Mouse (Mus musculus) forebrain, embryonic 15.5 days (tissue): Measurements from ENCODE around the gene Rd3l. TPM values are rescaled to one million over a fixed set of nuclear protein-coding genes. Genes with fewer than 3 reads are reported as not detected.

Experiments used
- ATAC-seq: fragments of 200-750 bp; cut with Nextera tagmentation; replicated peaks from 2 replicates; pipeline ENCODE4 v1.8.0; 2017; ENCODE audit warnings: mild to moderate bottlenecking, moderate TSS enrichment, moderate library complexity
- H3K27ac ChIP-seq: fragments of 300-500 bp; sonication (generic); replicated peaks from 2 replicates; pipeline ENCODE4 v1.5.1; 2015; ENCODE audit warnings: mild to moderate bottlenecking, inconsistent platforms
- H3K27me3 ChIP-seq: fragments of 300-500 bp; sonication (generic); 2 replicates; pipeline ENCODE4 v1.6.1; 2015; ENCODE audit warnings: inconsistent platforms
- H3K36me3 ChIP-seq: fragments of 300-500 bp; sonication (generic); 2 replicates; pipeline ENCODE4 v1.6.1; 2015; ENCODE audit warnings: mild to moderate bottlenecking, inconsistent platforms
- H3K4me1 ChIP-seq: fragments of 300-500 bp; sonication (generic); 2 replicates; pipeline ENCODE4 v1.6.1; 2015; ENCODE audit warnings: inconsistent platforms
- H3K4me2 ChIP-seq: fragments of 300-500 bp; sonication (generic); replicated peaks from 2 replicates; pipeline ENCODE4 v1.6.1; 2015; ENCODE audit warnings: mild to moderate bottlenecking, inconsistent platforms
- H3K4me3 ChIP-seq: fragments of 300-500 bp; sonication (generic); 2 replicates; pipeline ENCODE4 v1.5.1; 2015; ENCODE audit warnings: mild to moderate bottlenecking, inconsistent platforms
- H3K9ac ChIP-seq: fragments of 300-500 bp; sonication (generic); replicated peaks from 2 replicates; pipeline ENCODE4 v1.6.1; 2015; ENCODE audit warnings: mild to moderate bottlenecking, inconsistent platforms
- H3K9me3 ChIP-seq: fragments of 300-500 bp; sonication (generic); 2 replicates; pipeline ENCODE4 v1.6.1; 2016; ENCODE audit warnings: inconsistent platforms
- WGBS: fragments of 180-500 bp; shearing (Covaris S2); methylation state at CpG from one replicate; pipeline ENCODE4 v1.1.7; 2015; ENCODE audit warnings: mixed read lengths; 5-methylcytosine and 5-hydroxymethylcytosine counted together
- polyA plus RNA-seq: library from polyadenylated mRNA; unstranded; fragments of >200 nt; fragmentation: Nextera tagmentation; extraction: Ambion mirVana; gene quantifications from 2 replicates; pipeline ENCODE4 v1.2.1, GENCODE M21; 2015

Gene Rd3l
- polyA plus RNA-seq = not detected in 2 replicates

- Histone ChIP-seq H3K4me2 (no peak within 1 kb of the TSS), H3K36me3 (no peaks in the 10 kb centered on the region), H3K4me3 (no peak within 1 kb of the TSS), H3K9ac (no peak within 1 kb of the TSS), H3K27me3 (no peaks in the 10 kb centered on the region), H3K4me1 (peaks cover 5% of the 10 kb centered on the region; the same call in 1 of the 2 replicates), H3K9me3 (no peaks in the 10 kb centered on the region), H3K27ac (no peak within 1 kb of the TSS)
- WGBS = 72% methylated on average over 6 of the region's 6 CpGs
- ATAC-seq = no peak
Measured at GRCm38 (mm10) chr12:111980887-111981367, at the start of gene Rd3l. Gene Rd3l (minus strand): TSS chr12:111981317.

- Histone ChIP-seq H3K36me3 (no peaks in the 10 kb centered on the region), H3K4me3 (no peak overlapping the region), H3K4me1 (no peaks in the 10 kb centered on the region), H3K27me3 (no peaks in the 10 kb centered on the region), H3K4me2 (no peak overlapping the region), H3K9me3 (no peaks in the 10 kb centered on the region), H3K9ac (no peak overlapping the region), H3K27ac (no peak overlapping the region)
- no peak for ATAC-seq
- 71% methylated on average over 4 of the region's 4 CpGs for WGBS
Measured at GRCm38 (mm10) chr12:112027408-112027807, 46.3 kb upstream of the Rd3l start.

GRCm38 (mm10) chr12:112025907-112026645 lies 45.0 kb upstream of the Rd3l start:
- WGBS = 85% methylated on average over 14 of the region's 14 CpGs
- ATAC-seq = no peak
- no peaks in the 10 kb centered on the region for H3K36me3 ChIP-seq
- H3K4me1 ChIP-seq = no peaks in the 10 kb centered on the region
- no peak overlapping the region for H3K9ac ChIP-seq
- no peak overlapping the region for H3K4me3 ChIP-seq
- no peak overlapping the region for H3K4me2 ChIP-seq
- no peaks in the 10 kb centered on the region for H3K27me3 ChIP-seq
- no peak overlapping the region for H3K27ac ChIP-seq
- no peaks in the 10 kb centered on the region for H3K9me3 ChIP-seq

DNA sequence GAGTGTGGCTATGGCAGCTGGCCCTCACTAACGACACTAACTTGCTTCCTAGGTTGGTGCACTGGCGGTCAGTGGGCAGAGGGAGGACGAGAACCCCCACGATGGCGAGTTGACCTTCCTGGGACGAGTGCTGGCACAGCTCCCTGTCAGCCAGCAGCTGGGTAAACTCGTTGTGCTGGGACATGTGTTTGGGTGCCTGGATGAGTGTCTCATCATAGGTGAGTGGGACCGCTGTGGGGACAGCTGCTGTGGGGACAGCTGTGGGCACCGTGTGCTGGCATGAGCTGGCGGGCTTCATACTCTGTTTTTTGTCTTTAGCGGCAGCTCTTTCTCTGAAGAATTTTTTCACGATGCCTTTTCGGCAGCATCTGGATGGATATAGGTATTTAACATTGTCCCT lies 44.3 kb upstream of the Rd3l start:
- WGBS = 90% methylated on average over 13 of the region's 13 CpGs

DNA sequence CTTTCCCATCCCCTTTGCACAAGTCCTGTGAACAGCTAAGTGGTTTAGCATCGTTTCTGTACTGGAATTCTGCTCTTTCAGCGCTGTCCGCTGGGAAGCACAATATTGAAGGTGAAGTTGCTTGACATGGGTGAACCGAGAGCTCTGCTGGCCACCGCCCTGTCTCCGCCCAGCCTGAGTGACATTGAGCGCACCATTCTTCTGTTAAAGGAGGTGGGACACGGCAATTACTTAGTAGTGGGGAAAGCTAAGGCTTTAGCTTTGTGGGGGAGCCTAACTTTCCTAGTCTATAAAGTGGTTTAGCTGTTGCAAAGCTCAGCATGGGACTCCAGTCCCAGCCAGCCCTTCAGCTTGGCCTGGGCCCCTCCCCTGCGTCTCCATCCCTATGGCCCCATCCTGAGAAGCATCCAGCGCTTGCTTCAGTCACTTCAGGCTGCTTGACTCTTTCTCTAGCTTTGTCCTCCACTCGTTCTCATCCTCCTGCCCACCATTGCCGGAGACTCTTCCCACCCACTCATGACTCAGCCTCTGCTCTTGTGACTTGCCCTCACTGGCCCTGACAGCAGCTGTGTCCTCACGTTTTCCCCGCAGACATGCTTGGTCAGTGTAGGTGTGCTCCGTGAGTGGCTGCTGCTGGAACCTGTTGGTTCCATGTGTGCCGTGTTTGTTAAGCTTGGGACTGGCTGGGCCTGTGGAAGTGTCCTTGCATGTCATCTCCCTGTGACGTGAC lies 43.6 kb upstream of the Rd3l start:
- 84% methylated on average over 17 of the region's 17 CpGs for WGBS
- H3K4me1 ChIP-seq = no peaks in the 10 kb centered on the region

More for the DNA sequence above, 44.3 kb upstream of the Rd3l start:
- H3K27me3 ChIP-seq = no peaks in the 10 kb centered on the region
- H3K9me3 ChIP-seq = no peaks in the 10 kb centered on the region
- no peaks in the 10 kb centered on the region for H3K36me3 ChIP-seq
- ATAC-seq = no peak
- no peak overlapping the region for H3K4me2 ChIP-seq
- H3K9ac ChIP-seq = no peak overlapping the region
- no peak overlapping the region for H3K4me3 ChIP-seq
- no peaks in the 10 kb centered on the region for H3K4me1 ChIP-seq
- H3K27ac ChIP-seq = no peak overlapping the region

GRCm38 (mm10) chr12:112023306-112023705 lies 42.2 kb upstream of the Rd3l start:
- Histone ChIP-seq H3K4me2 (no peak overlapping the region), H3K27ac (no peak overlapping the region), H3K27me3 (no peaks in the 10 kb centered on the region), H3K4me3 (no peak overlapping the region), H3K9ac (no peak overlapping the region), H3K9me3 (no peaks in the 10 kb centered on the region), H3K36me3 (no peaks in the 10 kb centered on the region), H3K4me1 (no peaks in the 10 kb centered on the region)
- 83% methylated on average over 2 of the region's 2 CpGs for WGBS
- no peak for ATAC-seq

More for the DNA sequence above, 43.6 kb upstream of the Rd3l start:
- H3K4me3 ChIP-seq = no peak overlapping the region
- no peak overlapping the region for H3K9ac ChIP-seq
- H3K4me2 ChIP-seq = no peak overlapping the region
- H3K27me3 ChIP-seq = no peaks in the 10 kb centered on the region
- H3K9me3 ChIP-seq = no peaks in the 10 kb centered on the region
- no peak overlapping the region for H3K27ac ChIP-seq
- ATAC-seq = no peak
- no peaks in the 10 kb centered on the region for H3K36me3 ChIP-seq

DNA sequence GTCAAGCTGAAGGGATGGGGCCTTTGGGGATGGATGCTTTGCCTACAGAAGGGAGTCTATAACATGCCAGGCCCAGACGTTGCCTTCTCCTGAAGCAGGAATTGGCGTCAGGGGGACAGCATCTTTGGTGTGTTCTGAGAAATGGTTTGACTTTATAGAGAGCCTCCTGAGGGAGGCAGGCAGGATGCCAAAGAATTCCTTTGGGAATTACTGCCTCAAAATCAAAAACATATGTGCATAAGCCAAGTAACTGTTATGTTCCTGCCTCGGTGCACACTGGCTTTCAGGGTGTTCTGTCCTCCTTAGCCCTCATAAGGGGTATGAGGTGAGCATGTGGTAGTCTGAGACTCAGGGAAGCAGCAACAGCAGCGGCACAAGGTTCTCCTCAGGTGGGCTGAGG lies 35.2 kb upstream of the Rd3l start:
- H3K4me3 ChIP-seq = no peak overlapping the region
- H3K9me3 ChIP-seq = no peaks in the 10 kb centered on the region
- H3K4me1 ChIP-seq = peaks cover 7% of the 10 kb centered on the region
- H3K4me2 ChIP-seq = no peak overlapping the region
- WGBS = 83% methylated on average over 4 of the region's 4 CpGs
- H3K9ac ChIP-seq = no peak overlapping the region
- H3K27me3 ChIP-seq = no peaks in the 10 kb centered on the region
- H3K27ac ChIP-seq = no peak overlapping the region
- ATAC-seq = no peak
- H3K36me3 ChIP-seq = no peaks in the 10 kb centered on the region

GRCm38 (mm10) chr12:112013271-112013801 lies 32.2 kb upstream of the Rd3l start:
- Histone ChIP-seq H3K4me2 (peak overlapping the region; percentile 37), H3K9ac (0 out of 2 replicates have a peak overlapping the region, but pooled peaks have one; percentile 3), H3K27me3 (no peaks in the 10 kb centered on the region), H3K4me3 (peak overlapping the region; percentile 17), H3K27ac (no peak overlapping the region), H3K9me3 (no peaks in the 10 kb centered on the region), H3K4me1 (peaks cover 7% of the 10 kb centered on the region), H3K36me3 (no peaks in the 10 kb centered on the region)
- ATAC-seq = 0 out of 2 replicates have a peak, but pooled peaks have one; percentile 26
- 7% methylated on average over 14 of the region's 14 CpGs for WGBS

GRCm38 (mm10) chr12:112012511-112013270 lies 31.6 kb upstream of the Rd3l start:
- Histone ChIP-seq H3K27me3 (no peaks in the 10 kb centered on the region), H3K4me1 (peaks cover 7% of the 10 kb centered on the region), H3K9ac (0 out of 2 replicates have a peak overlapping the region, but pooled peaks have one; percentile 3), H3K4me2 (peak overlapping the region; percentile 37), H3K36me3 (no peaks in the 10 kb centered on the region), H3K27ac (no peak overlapping the region; the same call in 1 of the 2 replicates), H3K9me3 (no peaks in the 10 kb centered on the region), H3K4me3 (peak overlapping the region; percentile 17)
- ATAC-seq = peak; percentile 88
- 21% methylated on average over 12 of the region's 12 CpGs for WGBS

DNA sequence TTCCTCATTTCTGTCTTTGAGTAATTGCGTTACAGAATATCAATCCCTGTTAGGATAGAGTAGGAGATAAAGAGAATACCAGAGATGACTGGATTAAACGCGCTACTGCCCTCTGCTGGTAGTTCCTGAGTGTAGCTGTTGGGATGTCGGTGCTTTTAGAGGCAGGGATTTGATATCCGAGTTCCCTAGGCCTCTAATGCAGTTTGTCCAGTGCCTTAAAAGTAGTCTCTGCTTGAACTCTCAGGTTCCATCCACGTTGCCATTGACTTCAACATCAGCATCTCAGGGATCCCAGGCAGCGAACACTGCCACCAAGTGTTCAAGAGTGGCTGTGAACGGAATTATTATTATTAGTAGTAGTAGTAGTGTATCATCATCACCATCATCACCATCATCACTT lies 20.1 kb upstream of the Rd3l start:
- ATAC-seq = 0 out of 2 replicates have a peak, but pooled peaks have one; percentile 29
- Histone ChIP-seq H3K4me3 (no peak overlapping the region), H3K27ac (no peak overlapping the region), H3K4me1 (no peaks in the 10 kb centered on the region), H3K9me3 (no peaks in the 10 kb centered on the region), H3K27me3 (no peaks in the 10 kb centered on the region), H3K9ac (no peak overlapping the region), H3K36me3 (no peaks in the 10 kb centered on the region), H3K4me2 (no peak overlapping the region)
- WGBS = 20% methylated on average over 8 of the region's 8 CpGs

GRCm38 (mm10) chr12:111999735-112000134 lies 18.6 kb upstream of the Rd3l start:
- 94% methylated on average over 7 of the region's 7 CpGs for WGBS
- Histone ChIP-seq H3K9me3 (no peaks in the 10 kb centered on the region), H3K4me1 (no peaks in the 10 kb centered on the region), H3K27me3 (no peaks in the 10 kb centered on the region), H3K4me3 (no peak overlapping the region), H3K4me2 (no peak overlapping the region), H3K36me3 (no peaks in the 10 kb centered on the region), H3K9ac (no peak overlapping the region), H3K27ac (no peak overlapping the region)
- ATAC-seq = no peak
